Mouse (Mus musculus) Muller cell, postnatal 12 days (primary cell): ENCODE data around the gene Acap2.

ENCODE experiments used
- DNase-seq: peaks from one replicate; pipeline ENCODE4 v3.0.0-alpha.2; 2015; ENCODE audit errors: inconsistent ontology term

The Acap2 gene

GRCm38 (mm10) chr16:31047186-31047898, 153.7 kb downstream of the Acap2 start:
- DNase-seq, result no peak

GRCm38 (mm10) chr16:31046217-31046659, 154.8 kb downstream of the Acap2 start:
- no peak for DNase-seq

DNA sequence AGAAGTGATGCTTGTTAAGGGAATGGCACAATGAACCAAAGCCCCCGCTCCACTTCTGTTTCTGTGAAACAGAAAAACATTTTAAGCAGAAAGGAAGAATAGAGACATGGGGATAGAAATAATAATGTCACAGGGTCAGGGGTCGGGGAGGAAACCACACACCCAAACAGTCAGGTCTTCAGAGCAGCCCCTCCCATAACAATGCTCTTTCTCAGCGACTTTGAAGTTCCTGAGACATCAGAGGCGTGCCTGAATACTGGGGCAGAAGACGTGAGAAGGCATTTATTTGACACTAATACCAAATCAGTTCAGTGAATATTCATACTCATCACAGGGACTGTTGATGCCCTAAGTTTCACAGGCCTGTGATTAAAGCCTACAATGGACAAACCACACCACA, 155.8 kb downstream of the Acap2 start:
- no peak for DNase-seq

DNA sequence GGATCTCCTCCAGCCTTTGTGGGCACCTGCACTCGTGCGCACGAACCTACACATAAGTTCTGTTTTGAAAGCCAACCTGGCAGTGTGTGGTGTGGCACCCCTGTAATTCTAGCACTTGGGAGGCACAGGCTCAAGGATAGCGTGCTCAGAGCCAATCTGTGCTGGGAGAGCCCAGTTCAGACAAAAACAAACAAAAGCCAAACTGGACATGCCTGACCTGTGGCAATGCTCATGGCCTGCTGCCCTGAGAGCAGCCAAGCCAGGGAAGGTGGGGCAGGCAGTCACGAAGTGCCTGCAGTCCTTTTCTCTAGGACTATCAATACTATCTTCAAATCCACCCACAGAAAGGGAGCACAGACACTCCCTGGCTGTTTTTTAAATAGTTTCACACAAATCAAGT, 157.9 kb downstream of the Acap2 start:
- no peak for DNase-seq
